Mouse (Mus musculus) ZHBTc4 (cell line): ENCODE data around the gene Uap1.

Experiments used
- DNase-seq: peaks from one replicate; pipeline ENCODE4 v3.0.0-alpha.2; 2011; ENCODE audit warnings: low read depth, low spot score

The Uap1 gene

GRCm38 (mm10) chr1:170164913-170165312, 9.8 kb downstream of the Uap1 start:
- DNase-seq: no peak

- DNase-seq: no peak
Observed at GRCm38 (mm10) chr1:170164053-170164614, 10.6 kb downstream of the Uap1 start.

- DNase-seq: no peak
Observed at GRCm38 (mm10) chr1:170163398-170163943, 11.3 kb downstream of the Uap1 start.

GRCm38 (mm10) chr1:170161852-170162251, 12.9 kb downstream of the Uap1 start:
- no peak for DNase-seq

GRCm38 (mm10) chr1:170160397-170160938, 14.3 kb downstream of the Uap1 start:
- no peak for DNase-seq

GRCm38 (mm10) chr1:170159707-170160106, 15.1 kb downstream of the Uap1 start:
- DNase-seq: no peak

- no peak for DNase-seq
Observed at GRCm38 (mm10) chr1:170155761-170156160, 19.0 kb downstream of the Uap1 start.

GRCm38 (mm10) chr1:170155298-170155697, 19.5 kb downstream of the Uap1 start:
- DNase-seq: peak; percentile 36

- DNase-seq: no peak
Observed at GRCm38 (mm10) chr1:170153986-170154385, 20.8 kb downstream of the Uap1 start.

- DNase-seq: no peak
Observed at GRCm38 (mm10) chr1:170152552-170152951, 22.2 kb downstream of the Uap1 start.

GRCm38 (mm10) chr1:170150870-170151269, 23.9 kb downstream of the Uap1 start:
- no peak for DNase-seq

- DNase-seq: no peak
Observed at GRCm38 (mm10) chr1:170149756-170150155, 25.0 kb downstream of the Uap1 start.

GRCm38 (mm10) chr1:170148536-170148935, 26.2 kb downstream of the Uap1 start:
- no peak for DNase-seq

- DNase-seq: no peak
Observed at GRCm38 (mm10) chr1:170147651-170148448, 26.9 kb downstream of the Uap1 start.

GRCm38 (mm10) chr1:170145606-170146005, 29.2 kb downstream of the Uap1 start:
- no peak for DNase-seq

GRCm38 (mm10) chr1:170142256-170142871, 32.4 kb downstream of the Uap1 start:
- no peak for DNase-seq

GRCm38 (mm10) chr1:170141626-170142025, 33.1 kb downstream of the Uap1 start:
- no peak for DNase-seq

GRCm38 (mm10) chr1:170136351-170137009, 38.3 kb downstream of the Uap1 start:
- peak; percentile 77 for DNase-seq

GRCm38 (mm10) chr1:170134264-170134663, 40.5 kb downstream of the Uap1 start:
- DNase-seq: no peak

- no peak for DNase-seq
Observed at GRCm38 (mm10) chr1:170130962-170131361, 43.8 kb downstream of the Uap1 start.

- no peak for DNase-seq
Observed at GRCm38 (mm10) chr1:170124644-170125043, 50.1 kb downstream of the Uap1 start.

GRCm38 (mm10) chr1:170113616-170114015, 61.1 kb downstream of the Uap1 start:
- DNase-seq: no peak
